Mouse (Mus musculus): ENCODE measurements around the gene Plbd2.

The Plbd2 gene

DNA sequence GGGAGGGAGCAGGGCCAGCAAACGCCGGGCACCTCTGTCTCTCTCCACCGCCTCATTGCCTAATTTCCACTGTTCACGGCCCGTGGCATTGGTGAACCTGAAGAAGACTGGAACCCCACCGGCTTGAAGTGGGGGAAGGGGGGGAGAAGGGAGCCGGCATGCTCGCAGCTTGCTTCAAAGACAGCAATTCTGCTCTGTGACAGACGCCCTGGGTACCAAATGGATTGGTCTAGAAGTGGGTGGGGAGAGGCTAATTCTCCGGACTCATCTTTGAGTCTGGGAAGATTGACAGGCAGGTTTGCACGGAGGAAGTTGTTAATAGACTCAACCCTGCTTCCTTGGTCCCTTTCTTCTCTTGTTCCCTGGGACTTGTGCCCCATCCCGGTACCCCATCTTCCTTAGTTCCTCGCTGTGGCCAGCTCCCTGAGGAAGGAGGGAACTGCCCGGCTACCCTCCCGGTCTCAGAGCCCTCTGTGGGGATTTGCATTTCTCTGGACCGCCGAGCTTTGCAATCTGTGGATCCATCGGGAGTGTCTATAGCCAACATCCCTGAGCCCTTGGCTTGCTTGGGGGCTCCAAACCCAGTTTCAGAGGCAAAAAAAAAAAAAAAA is 66.4 kb downstream of the Plbd2 start:
- DNase-seq (ENCODE audit: low read depth, low spot score): peak; percentile 69

DNA sequence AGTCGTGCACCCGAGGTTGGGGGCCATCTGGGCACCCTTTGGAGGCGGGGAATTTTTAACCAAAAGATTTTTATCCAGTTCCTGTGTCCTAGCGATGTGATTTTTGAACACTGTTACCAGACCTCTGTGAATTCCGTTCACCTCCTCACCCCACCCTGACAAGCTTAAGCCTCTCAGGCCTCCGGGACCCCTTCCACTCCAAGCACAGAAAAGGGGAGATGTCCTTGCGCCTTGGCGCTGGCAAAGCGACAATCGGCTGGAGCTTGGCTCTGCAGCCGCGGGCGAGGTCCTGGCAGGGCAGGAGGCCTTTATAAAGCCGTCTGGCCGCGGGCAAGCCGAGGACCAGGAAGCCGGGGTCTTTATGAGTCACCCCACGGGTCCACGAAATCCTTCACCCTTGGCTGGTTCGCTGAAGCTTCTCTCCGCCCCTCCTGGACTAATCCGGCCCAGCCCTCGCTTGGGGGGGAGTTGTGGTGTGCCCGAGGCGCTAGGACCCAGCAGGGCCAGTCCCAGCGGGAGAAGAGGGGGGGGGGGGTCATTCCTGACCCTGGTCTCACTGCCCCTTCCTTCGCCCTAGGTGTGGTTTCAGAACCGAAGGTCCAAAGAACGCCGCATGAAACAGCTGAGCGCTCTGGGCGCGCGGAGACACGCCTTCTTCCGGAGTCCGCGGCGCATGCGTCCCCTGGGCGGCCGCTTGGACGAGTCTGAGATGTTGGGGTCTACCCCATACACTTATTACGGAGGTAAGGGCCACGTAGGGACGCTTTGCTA is 67.5 kb downstream of the Plbd2 start:
- DNase-seq (ENCODE audit: low read depth, low spot score): peak; percentile 59

DNA sequence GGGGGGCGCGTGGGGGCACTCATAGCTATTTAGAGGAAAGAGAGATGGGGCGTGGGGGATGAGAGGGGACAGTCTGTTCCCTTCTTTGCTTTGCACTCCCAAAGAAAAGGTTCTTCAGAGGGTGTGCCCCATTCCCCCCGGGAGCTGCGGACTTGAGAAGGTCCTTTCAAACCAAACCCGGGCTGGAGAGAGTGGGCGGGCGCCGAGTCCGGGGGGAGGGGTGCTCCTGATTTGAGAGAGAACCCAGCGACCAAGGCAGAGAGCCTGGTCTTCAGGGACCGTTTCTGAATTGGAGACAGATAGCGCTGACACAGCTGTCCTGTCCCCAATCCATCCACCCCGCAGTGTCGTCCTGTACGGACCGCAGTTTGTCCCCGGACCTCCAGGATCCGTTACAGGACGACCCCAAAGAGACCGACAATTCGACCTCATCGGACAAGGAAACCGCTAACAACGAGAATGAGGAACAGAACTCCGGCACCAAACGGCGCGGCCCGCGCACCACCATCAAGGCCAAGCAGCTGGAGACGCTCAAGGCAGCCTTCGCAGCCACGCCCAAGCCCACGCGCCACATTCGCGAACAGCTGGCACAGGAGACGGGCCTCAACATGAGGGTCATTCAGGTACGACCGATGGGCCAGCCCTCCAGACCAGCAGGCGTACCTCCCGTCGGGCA is 68.3 kb downstream of the Plbd2 start:
- DNase-seq (ENCODE audit: low read depth, low spot score): peak; percentile 53

DNA sequence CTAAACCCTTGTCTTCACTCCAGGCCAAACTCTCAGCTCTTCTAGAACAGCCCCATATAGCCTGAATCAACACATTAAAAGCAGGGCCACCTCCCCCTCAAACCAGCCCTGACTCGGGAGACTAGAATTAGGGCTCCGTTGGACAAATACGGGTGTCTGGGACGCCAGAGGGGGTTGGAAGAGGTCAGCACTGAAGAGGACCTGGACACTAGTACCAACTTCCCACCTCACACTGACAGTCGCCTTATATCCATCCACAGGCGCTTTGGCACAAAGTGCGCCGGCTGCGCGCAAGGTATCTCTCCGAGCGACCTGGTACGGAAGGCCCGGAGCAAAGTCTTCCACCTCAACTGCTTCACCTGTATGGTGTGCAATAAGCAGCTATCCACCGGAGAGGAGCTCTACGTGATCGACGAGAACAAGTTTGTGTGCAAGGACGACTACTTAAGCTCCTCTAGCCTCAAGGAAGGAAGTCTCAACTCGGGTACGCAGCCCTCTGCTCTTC is 69.1 kb downstream of the Plbd2 start:
- DNase-seq (ENCODE audit: low read depth, low spot score): peak; percentile 22
